Mouse (Mus musculus) small intestine, adult 2 months (tissue): ENCODE measurements around the gene Dapk1.

Experiments used
- CTCF ChIP-seq: fragments of 200-500 bp; IDR thresholded peaks from 2 replicates; pipeline ENCODE4 v1.5.1; 2012; ENCODE audit warnings: low read depth, mild to moderate bottlenecking, control low read depth, inconsistent platforms, low read length, moderate library complexity, mixed read lengths; ENCODE audit not compliant: insufficient replicate concordance, insufficient read length; ENCODE audit errors: extremely low read depth
- POLR2A ChIP-seq: fragments of 200-500 bp; IDR thresholded peaks from 2 replicates; pipeline ENCODE4 v1.6.1; 2012; ENCODE audit warnings: low read depth, mild to moderate bottlenecking, control low read depth, inconsistent platforms, low read length, moderate library complexity

- TF ChIP-seq CTCF: no peak
- no peak for TF ChIP-seq POLR2A
These were observed 96.3 kb downstream of the Dapk1 start for GRCm38 (mm10) chr13:60698021-60698420.
